Mouse (Mus musculus): ENCODE data around the gene Elp4. TPM values are rescaled to one million over a fixed set of nuclear protein-coding genes. Genes with fewer than 3 reads are reported as not detected.

Elp4 gene
- polyA plus RNA-seq, 1 experiment from 2014 or later = 56.5 TPM

DNA sequence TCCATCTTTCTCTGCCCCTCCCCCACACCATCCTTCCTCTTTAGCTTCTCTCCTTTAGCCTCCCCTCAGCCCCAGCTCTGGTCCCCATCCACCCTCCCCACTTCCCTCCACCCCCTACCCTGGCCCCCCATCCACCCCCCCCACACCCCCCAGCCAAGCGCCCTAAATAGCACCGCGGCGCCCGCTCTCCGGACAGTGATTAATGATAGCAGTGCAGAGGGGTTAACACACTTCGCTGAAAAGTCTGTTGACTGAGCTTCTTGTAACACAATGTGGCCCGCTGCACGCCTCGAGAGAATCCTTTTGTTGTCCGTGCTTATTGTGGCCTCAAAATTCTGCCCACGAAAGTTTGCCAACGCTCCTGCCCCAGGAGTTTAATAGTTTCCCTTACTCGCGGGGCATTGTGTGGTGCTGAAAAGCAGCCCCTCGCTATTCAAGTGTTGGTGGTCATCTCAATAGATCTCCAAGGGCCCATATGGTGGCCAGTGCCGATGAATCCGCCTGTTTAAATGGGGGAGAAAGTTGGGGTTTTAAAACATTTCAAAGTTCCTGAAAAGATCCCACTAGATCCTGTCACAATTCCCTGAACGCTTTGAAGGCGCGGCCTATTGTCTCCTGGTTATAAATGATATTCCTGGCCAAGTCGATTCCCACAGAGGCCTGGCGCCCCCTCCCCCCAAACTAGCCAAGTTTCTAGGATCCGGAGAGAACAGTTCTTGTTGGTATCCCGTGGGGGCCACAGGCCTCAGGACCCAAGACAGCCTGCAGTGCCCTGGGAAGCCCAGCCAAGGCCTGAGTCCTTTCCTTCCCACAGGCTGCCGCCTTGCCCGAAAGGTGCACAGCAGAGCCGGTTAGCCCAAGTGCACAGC, 214.4 kb downstream of the Elp4 start:
- DNase-seq (ENCODE audit: low spot score) (peak; percentile 30), ATAC-seq (replicated peaks; ENCODE audit: insufficient number of reproducible peaks, low FRiP score, low TSS enrichment, low read depth) (peak; percentile 32)
- 0 out of 2 replicates have a peak overlapping the region, but pooled peaks have one; percentile 8 for H3K4me3 ChIP-seq (ENCODE audit: low read depth, low read length)
- H3K27me3 ChIP-seq (ENCODE audit: control insufficient read depth, insufficient read depth, low read length) = peaks cover 75% of the 10 kb centered on the region
- 2% methylated on average over 28 of the region's 28 CpGs for WGBS
- no peak overlapping the region for H3K9ac ChIP-seq (replicated peaks; ENCODE audit: low read length)
- no peaks in the 10 kb centered on the region for H3K9me3 ChIP-seq (replicated peaks; ENCODE audit: control insufficient read depth, low read length)
- no peaks in the 10 kb centered on the region for H3K36me3 ChIP-seq (replicated peaks; ENCODE audit: control insufficient read depth, insufficient read depth, low read depth, low read length)
- no peak overlapping the region for H3K27ac ChIP-seq (replicated peaks; ENCODE audit: low read depth, low read length)
- no peak overlapping the region; the same call in 1 of the 2 replicates for H3K4me2 ChIP-seq (ENCODE audit: low read depth, low read length)
- H3K4me1 ChIP-seq (ENCODE audit: control insufficient read depth, insufficient read depth, low read length) = no peaks in the 10 kb centered on the region; the same call in 1 of the 2 replicates

DNA sequence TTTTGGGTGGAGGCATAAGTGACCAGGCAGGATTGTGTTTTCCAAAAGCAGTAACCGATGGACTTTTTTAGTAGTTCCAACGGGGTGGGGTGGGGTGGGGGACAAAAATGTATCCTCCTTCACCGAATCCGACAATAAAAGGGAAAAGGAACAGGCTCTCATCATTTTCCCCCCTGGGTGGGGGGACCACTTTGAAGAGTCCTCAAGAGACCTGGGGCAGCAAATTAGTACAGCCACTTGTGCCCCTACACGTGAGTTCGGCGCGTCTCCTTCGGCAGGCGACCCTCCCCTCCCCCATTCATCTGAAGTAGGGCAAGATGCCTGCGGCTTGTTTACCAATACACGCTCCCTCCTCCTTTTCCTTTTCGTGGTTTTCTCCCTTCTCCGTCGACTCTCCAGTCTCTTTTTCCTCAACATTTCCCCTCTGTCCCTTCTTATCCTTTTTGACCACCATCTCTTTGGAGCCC, 215.0 kb downstream of the Elp4 start:
- WGBS = under 1% methylated on average over 15 of the region's 15 CpGs
- Histone ChIP-seq H3K36me3 (replicated peaks; ENCODE audit: control insufficient read depth, insufficient read depth, low read depth, low read length) (no peaks in the 10 kb centered on the region), H3K4me1 (ENCODE audit: control insufficient read depth, insufficient read depth, low read length) (no peaks in the 10 kb centered on the region; the same call in 1 of the 2 replicates), H3K4me2 (ENCODE audit: low read depth, low read length) (no peak overlapping the region; the same call in 1 of the 2 replicates), H3K27me3 (ENCODE audit: control insufficient read depth, insufficient read depth, low read length) (peaks cover 78% of the 10 kb centered on the region), H3K9me3 (replicated peaks; ENCODE audit: control insufficient read depth, low read length) (no peaks in the 10 kb centered on the region), H3K4me3 (ENCODE audit: low read depth, low read length) (no peak overlapping the region), H3K9ac (replicated peaks; ENCODE audit: low read length) (no peak overlapping the region), H3K27ac (replicated peaks; ENCODE audit: low read depth, low read length) (no peak overlapping the region)
- no peak for ATAC-seq (replicated peaks; ENCODE audit: insufficient number of reproducible peaks, low FRiP score, low TSS enrichment, low read depth)
- DNase-seq (ENCODE audit: low spot score) = peak; percentile 31

DNA sequence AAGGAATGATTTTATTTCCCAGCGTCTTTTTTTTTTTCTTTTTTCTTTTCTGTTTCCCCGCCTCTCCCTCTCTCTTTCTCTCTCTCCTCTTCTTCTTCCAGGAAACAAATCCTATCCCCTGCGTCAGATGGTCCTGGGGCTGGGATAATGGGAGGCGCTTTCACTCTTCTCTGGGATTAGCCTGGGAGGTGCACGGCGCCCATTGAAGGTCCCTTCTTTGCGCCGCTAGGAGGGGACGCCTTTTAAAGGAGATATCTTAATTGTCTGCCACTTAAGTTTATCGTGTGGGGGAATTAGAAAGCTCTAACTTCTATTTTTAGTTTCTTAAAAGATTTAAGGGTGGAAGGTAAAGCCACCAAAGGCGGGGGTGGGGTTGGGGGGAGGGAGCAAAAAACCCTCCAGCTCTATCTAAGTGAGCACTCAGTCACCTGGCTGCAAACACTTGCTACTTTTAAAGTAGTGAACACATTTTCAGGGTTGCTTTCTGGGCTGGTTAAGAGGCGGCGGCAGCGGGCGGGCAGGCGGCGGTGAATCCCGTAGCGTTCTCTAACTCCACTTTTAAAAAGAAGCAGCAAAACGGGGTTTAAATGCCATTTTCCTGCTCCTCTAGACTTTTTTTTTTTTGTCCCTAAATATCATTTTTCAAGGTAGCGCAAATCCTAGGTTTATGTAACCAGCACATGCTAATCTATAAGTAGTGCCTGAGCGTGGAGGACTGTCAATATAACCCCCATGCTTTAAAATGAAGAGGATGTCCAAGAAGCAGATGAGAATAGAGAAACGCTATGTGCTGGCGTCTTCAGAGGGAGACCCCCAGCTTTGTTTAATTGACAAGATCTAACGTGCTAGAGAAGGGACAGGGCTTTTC, 215.7 kb downstream of the Elp4 start:
- Histone ChIP-seq H3K27ac (replicated peaks; ENCODE audit: low read depth, low read length) (no peak overlapping the region), H3K4me2 (ENCODE audit: low read depth, low read length) (no peak overlapping the region), H3K9me3 (replicated peaks; ENCODE audit: control insufficient read depth, low read length) (no peaks in the 10 kb centered on the region), H3K4me3 (ENCODE audit: low read depth, low read length) (0 out of 2 replicates have a peak overlapping the region, but pooled peaks have one; percentile 1), H3K9ac (replicated peaks; ENCODE audit: low read length) (no peak overlapping the region), H3K4me1 (ENCODE audit: control insufficient read depth, insufficient read depth, low read length) (no peaks in the 10 kb centered on the region; the same call in 1 of the 2 replicates), H3K27me3 (ENCODE audit: control insufficient read depth, insufficient read depth, low read length) (peaks cover 81% of the 10 kb centered on the region), H3K36me3 (replicated peaks; ENCODE audit: control insufficient read depth, insufficient read depth, low read depth, low read length) (no peaks in the 10 kb centered on the region)
- 1% methylated on average over 25 of the region's 25 CpGs for WGBS
- no peak for ATAC-seq (replicated peaks; ENCODE audit: insufficient number of reproducible peaks, low FRiP score, low TSS enrichment, low read depth)
- peak; percentile 20 for DNase-seq (ENCODE audit: low spot score)

DNA sequence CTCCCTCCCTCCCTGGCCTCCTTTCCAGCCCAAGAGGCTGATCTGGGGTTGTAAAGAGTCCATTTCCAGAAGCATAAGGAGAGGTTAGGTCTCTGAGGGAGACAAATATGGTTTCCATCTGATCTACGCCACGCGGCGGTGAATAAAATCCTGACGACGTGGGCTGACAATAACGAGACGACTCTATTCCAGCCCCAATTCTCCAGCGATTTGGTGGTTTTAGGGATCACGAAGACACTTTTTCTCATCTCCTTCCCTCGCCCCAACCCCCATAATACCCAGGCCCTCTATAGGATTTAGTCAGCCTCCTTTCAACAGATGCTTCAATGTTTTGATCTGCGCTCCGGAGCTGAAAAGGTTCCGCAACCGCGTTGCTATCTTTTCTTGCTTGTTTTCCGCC, 216.4 kb downstream of the Elp4 start:
- 0 out of 2 replicates have a peak overlapping the region, but pooled peaks have one; percentile 1 for H3K4me3 ChIP-seq (ENCODE audit: low read depth, low read length)
- H3K9ac ChIP-seq (replicated peaks; ENCODE audit: low read length) = no peak overlapping the region
- no peaks in the 10 kb centered on the region; the same call in 1 of the 2 replicates for H3K4me1 ChIP-seq (ENCODE audit: control insufficient read depth, insufficient read depth, low read length)
- no peak for ATAC-seq (replicated peaks; ENCODE audit: insufficient number of reproducible peaks, low FRiP score, low TSS enrichment, low read depth)
- peak; percentile 36 for DNase-seq (ENCODE audit: low spot score)
- under 1% methylated on average over 17 of the region's 17 CpGs for WGBS
- no peaks in the 10 kb centered on the region for H3K36me3 ChIP-seq (replicated peaks; ENCODE audit: control insufficient read depth, insufficient read depth, low read depth, low read length)
- no peak overlapping the region for H3K27ac ChIP-seq (replicated peaks; ENCODE audit: low read depth, low read length)
- H3K4me2 ChIP-seq (ENCODE audit: low read depth, low read length) = peak overlapping the region; percentile 23; the same call in 1 of the 2 replicates
- H3K9me3 ChIP-seq (replicated peaks; ENCODE audit: control insufficient read depth, low read length) = no peaks in the 10 kb centered on the region
- peaks cover 85% of the 10 kb centered on the region for H3K27me3 ChIP-seq (ENCODE audit: control insufficient read depth, insufficient read depth, low read length)

DNA sequence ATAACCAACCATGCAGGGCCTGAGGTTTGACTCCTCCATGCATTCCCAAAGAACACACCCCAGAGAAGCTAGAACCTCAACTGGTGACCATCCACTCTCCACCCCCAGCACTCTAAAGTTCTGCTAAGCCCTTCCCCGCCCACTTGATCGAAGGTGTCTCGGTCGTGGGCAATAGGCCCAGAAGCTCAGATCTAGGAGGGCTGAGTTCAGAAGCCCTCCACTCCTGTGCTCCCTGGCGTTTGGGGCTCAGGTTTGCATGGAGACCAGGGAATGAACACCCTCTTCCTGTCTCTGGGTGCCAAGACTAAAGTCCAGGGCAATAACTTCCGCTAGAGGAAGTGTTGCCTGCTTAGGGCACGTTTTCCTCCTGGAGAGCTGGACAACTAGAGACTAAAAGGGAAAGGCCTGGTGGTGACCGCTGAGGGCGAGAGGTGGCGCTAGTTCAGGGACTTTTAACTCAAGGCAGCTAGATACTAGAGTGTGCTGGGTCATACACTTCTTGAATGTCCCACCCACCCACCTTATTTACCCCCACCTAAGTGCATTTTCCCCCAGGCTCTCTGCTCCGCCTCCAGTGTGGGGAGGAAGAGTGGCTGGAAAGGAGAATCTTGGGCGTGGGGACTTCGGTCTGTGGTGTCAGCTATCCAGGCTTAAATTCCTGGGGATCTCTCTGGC, 216.9 kb downstream of the Elp4 start:
- no peaks in the 10 kb centered on the region; the same call in 1 of the 2 replicates for H3K4me1 ChIP-seq (ENCODE audit: control insufficient read depth, insufficient read depth, low read length)
- no peak overlapping the region for H3K27ac ChIP-seq (replicated peaks; ENCODE audit: low read depth, low read length)
- ATAC-seq (replicated peaks; ENCODE audit: insufficient number of reproducible peaks, low FRiP score, low TSS enrichment, low read depth) (no peak; the same call in 1 of the 2 replicates), DNase-seq (ENCODE audit: low spot score) (peak; percentile 42)
- no peak overlapping the region for H3K4me3 ChIP-seq (ENCODE audit: low read depth, low read length)
- no peak overlapping the region for H3K9ac ChIP-seq (replicated peaks; ENCODE audit: low read length)
- H3K9me3 ChIP-seq (replicated peaks; ENCODE audit: control insufficient read depth, low read length) = no peaks in the 10 kb centered on the region
- H3K36me3 ChIP-seq (replicated peaks; ENCODE audit: control insufficient read depth, insufficient read depth, low read depth, low read length) = no peaks in the 10 kb centered on the region
- H3K4me2 ChIP-seq (ENCODE audit: low read depth, low read length) = peak overlapping the region; percentile 23; the same call in 1 of the 2 replicates
- under 1% methylated on average over 13 of the region's 13 CpGs for WGBS
- peaks cover 84% of the 10 kb centered on the region for H3K27me3 ChIP-seq (ENCODE audit: control insufficient read depth, insufficient read depth, low read length)

DNA sequence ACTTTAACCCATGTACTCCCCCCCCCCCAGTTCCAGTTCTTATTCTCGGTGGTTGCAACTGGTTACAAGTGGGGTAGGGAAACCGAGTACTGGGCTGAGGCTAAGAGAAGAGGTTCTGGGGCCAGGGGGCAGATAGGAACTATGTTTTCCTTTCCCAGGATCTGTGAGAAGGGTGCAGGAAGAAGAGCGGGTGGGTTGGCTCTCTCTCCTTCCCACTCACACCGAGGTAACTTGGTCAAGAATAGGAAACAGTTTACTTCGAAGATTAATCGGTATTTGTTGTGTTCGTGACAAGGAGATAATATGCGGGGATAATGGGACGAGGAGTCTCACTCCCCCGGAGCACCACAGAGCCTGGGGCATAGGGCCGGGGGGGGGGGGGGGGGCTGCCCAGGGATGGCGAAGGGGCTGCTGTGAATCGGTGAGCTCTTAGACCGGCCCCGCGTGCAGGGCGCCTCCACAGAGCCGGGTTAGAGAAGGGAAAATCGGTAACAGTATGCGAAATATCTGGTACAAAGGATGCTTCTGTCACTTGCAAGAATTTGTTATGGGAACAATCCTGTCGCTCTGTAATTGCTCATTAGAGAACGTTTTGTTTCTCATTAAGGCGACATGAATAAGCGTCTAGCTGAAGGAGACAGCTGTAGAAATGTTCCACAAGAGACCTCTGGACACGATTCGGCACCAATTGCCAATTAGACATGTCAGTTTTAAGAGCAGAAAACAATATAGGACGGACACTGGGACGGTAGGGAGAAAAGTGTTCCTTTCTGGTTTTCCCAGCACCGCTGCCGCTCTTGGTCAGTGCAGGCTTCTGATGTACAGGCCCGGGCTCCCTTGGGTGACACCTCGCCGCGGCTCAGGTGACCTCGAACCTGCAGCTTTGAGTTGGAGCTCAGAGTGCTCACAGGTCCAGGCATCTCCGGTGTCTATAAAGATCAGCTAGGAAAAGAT, 217.7 kb downstream of the Elp4 start:
- H3K9ac ChIP-seq (replicated peaks; ENCODE audit: low read length) = no peak overlapping the region
- H3K4me1 ChIP-seq (ENCODE audit: control insufficient read depth, insufficient read depth, low read length) = peaks cover 2% of the 10 kb centered on the region
- no peak for ATAC-seq (replicated peaks; ENCODE audit: insufficient number of reproducible peaks, low FRiP score, low TSS enrichment, low read depth)
- 3% methylated on average over 33 of the region's 36 CpGs for WGBS
- no peak overlapping the region for H3K27ac ChIP-seq (replicated peaks; ENCODE audit: low read depth, low read length)
- DNase-seq (ENCODE audit: low spot score) = peak; percentile 9
- peaks cover 84% of the 10 kb centered on the region for H3K27me3 ChIP-seq (ENCODE audit: control insufficient read depth, insufficient read depth, low read length)
- H3K4me2 ChIP-seq (ENCODE audit: low read depth, low read length) = no peak overlapping the region
- H3K4me3 ChIP-seq (ENCODE audit: low read depth, low read length) = no peak overlapping the region
- H3K36me3 ChIP-seq (replicated peaks; ENCODE audit: control insufficient read depth, insufficient read depth, low read depth, low read length) = no peaks in the 10 kb centered on the region
- no peaks in the 10 kb centered on the region for H3K9me3 ChIP-seq (replicated peaks; ENCODE audit: control insufficient read depth, low read length)

DNA sequence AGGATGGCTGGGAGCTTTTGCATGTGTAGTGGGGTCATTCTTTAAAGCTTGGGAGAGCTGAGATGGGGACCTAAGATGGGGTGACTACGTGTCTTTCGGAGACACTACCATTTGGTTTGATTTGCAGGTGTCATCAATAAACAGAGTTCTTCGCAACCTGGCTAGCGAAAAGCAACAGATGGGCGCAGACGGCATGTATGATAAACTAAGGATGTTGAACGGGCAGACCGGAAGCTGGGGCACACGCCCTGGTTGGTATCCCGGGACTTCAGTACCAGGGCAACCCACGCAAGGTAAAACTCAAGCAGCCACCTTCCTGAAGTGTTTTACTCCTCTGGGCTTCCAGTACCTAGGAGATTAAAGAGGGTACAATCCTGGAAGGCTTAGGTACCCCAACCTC, 218.7 kb downstream of the Elp4 start:
- H3K4me1 ChIP-seq (ENCODE audit: control insufficient read depth, insufficient read depth, low read length) = peaks cover 4% of the 10 kb centered on the region
- H3K9me3 ChIP-seq (replicated peaks; ENCODE audit: control insufficient read depth, low read length) = no peaks in the 10 kb centered on the region
- no peak overlapping the region for H3K9ac ChIP-seq (replicated peaks; ENCODE audit: low read length)
- DNase-seq (ENCODE audit: low spot score) (peak; percentile 2), ATAC-seq (replicated peaks; ENCODE audit: insufficient number of reproducible peaks, low FRiP score, low TSS enrichment, low read depth) (no peak)
- no peak overlapping the region for H3K27ac ChIP-seq (replicated peaks; ENCODE audit: low read depth, low read length)
- H3K27me3 ChIP-seq (ENCODE audit: control insufficient read depth, insufficient read depth, low read length) = peaks cover 86% of the 10 kb centered on the region
- no peak overlapping the region for H3K4me3 ChIP-seq (ENCODE audit: low read depth, low read length)
- no peaks in the 10 kb centered on the region for H3K36me3 ChIP-seq (replicated peaks; ENCODE audit: control insufficient read depth, insufficient read depth, low read depth, low read length)
- no peak overlapping the region for H3K4me2 ChIP-seq (ENCODE audit: low read depth, low read length)
- WGBS = 17% methylated on average over 11 of the region's 11 CpGs

Measured in embryonic facial prominence, embryonic 11.5 days (tissue).